Mouse (Mus musculus): ENCODE data around the gene Ctla4. TPM values are rescaled to one million over a fixed set of nuclear protein-coding genes. Genes with fewer than 3 reads are reported as not detected.

The Ctla4 gene
- polyA plus RNA-seq, 1 experiment from 2014 or later = not detected

DNA sequence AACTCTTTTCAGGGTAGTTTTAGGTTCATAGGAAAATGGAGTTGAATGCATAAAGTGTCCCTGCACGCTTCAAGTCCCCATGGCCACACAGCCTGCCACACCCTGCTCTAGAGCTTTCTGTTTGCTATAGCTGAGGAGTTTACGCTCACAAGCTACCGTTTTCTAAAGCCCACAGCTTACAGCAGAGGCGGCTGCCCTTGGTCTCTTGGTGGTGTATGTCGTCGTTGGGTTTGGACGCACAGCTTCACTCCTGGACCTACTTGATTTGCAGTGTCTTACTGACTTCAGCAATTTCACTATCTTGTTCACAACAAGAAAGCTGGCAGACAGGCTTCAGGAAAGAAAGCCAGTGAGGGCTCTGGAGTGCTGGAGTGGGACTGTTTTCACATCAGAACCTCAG is 66.2 kb downstream of the Ctla4 start:
- no peak overlapping the region for H3K27ac ChIP-seq (ENCODE audit: low read depth, low read length)
- H3K4me3 ChIP-seq (ENCODE audit: low read depth, low read length) = no peak overlapping the region
- WGBS = 33% methylated on average over 7 of the region's 7 CpGs
- no peak for ATAC-seq
- no peaks in the 10 kb centered on the region for H3K36me3 ChIP-seq (ENCODE audit: control insufficient read depth, insufficient read depth)
- no peak for TF ChIP-seq CTCF (IDR thresholded peaks at IDR 0.05; ENCODE audit: low read depth)
- H3K27me3 ChIP-seq (replicated peaks; ENCODE audit: control insufficient read depth, insufficient read depth, low read length) = no peaks in the 10 kb centered on the region
- H3K4me1 ChIP-seq (replicated peaks; ENCODE audit: control insufficient read depth, insufficient read depth, low read length) = no peaks in the 10 kb centered on the region
- peak overlapping the region; percentile 51 for H3K4me2 ChIP-seq (replicated peaks; ENCODE audit: low read depth)
- H3K9me3 ChIP-seq (ENCODE audit: control insufficient read depth) = no peaks in the 10 kb centered on the region
- no peak overlapping the region for H3K9ac ChIP-seq (ENCODE audit: low read depth, low read length)

DNA sequence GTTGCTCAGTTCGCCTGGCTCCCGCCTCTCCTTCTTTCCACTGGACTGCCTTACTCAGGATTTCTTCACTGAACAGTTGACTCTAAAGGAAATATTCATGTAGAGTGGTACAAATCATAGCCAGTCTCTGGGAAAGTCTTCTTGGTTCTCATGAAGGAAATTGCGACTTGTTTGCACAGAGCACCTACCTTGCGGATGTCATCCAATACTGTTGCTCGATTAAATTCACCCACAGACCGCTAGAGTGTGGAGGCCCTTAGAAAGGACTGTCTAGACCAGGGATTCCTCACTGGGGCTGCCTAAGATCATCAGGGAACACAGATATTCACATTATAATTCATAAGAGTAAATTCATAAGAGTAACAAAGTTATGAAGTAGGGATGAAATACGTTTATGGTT is 66.9 kb downstream of the Ctla4 start:
- H3K9ac ChIP-seq (ENCODE audit: low read depth, low read length) = no peak overlapping the region
- no peak for ATAC-seq
- H3K4me3 ChIP-seq (ENCODE audit: low read depth, low read length) = no peak overlapping the region
- no peaks in the 10 kb centered on the region for H3K27me3 ChIP-seq (replicated peaks; ENCODE audit: control insufficient read depth, insufficient read depth, low read length)
- no peaks in the 10 kb centered on the region for H3K4me1 ChIP-seq (replicated peaks; ENCODE audit: control insufficient read depth, insufficient read depth, low read length)
- H3K4me2 ChIP-seq (replicated peaks; ENCODE audit: low read depth) = no peak overlapping the region
- H3K27ac ChIP-seq (ENCODE audit: low read depth, low read length) = no peak overlapping the region
- WGBS = 90% methylated on average over 7 of the region's 7 CpGs
- no peak for TF ChIP-seq CTCF (IDR thresholded peaks at IDR 0.05; ENCODE audit: low read depth)
- no peaks in the 10 kb centered on the region for H3K36me3 ChIP-seq (ENCODE audit: control insufficient read depth, insufficient read depth)
- H3K9me3 ChIP-seq (ENCODE audit: control insufficient read depth) = no peaks in the 10 kb centered on the region

DNA sequence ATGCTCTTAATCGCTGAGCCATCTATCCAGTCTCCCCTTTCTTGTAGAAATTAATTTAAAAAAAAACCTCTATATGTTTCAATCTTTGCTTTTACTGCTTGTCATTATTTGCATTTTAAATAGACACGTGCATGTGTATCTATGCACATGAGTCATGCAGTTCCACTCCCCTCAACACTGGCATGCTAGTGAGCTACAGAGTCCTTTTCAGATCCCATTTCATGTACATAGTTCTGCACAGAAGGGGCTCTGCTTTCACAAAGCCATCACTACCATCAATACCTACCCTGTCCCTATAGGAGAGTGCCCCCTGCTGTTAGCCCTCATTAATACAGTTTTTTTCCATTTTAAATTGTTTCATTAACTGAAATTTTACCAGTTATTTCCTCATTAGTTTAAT is 68.0 kb downstream of the Ctla4 start:
- Histone ChIP-seq H3K27ac (ENCODE audit: low read depth, low read length) (no peak overlapping the region), H3K4me3 (ENCODE audit: low read depth, low read length) (no peak overlapping the region), H3K4me2 (replicated peaks; ENCODE audit: low read depth) (no peak overlapping the region), H3K27me3 (replicated peaks; ENCODE audit: control insufficient read depth, insufficient read depth, low read length) (no peaks in the 10 kb centered on the region), H3K36me3 (ENCODE audit: control insufficient read depth, insufficient read depth) (no peaks in the 10 kb centered on the region), H3K9ac (ENCODE audit: low read depth, low read length) (no peak overlapping the region), H3K9me3 (ENCODE audit: control insufficient read depth) (no peaks in the 10 kb centered on the region), H3K4me1 (replicated peaks; ENCODE audit: control insufficient read depth, insufficient read depth, low read length) (no peaks in the 10 kb centered on the region)
- ATAC-seq = no peak
- peak; percentile 80 for TF ChIP-seq CTCF (IDR thresholded peaks at IDR 0.05; ENCODE audit: low read depth)
- 55% methylated on average over 2 of the region's 2 CpGs for WGBS

- Histone ChIP-seq H3K4me2 (replicated peaks; ENCODE audit: low read depth) (no peak overlapping the region), H3K9me3 (ENCODE audit: control insufficient read depth) (no peaks in the 10 kb centered on the region), H3K4me1 (replicated peaks; ENCODE audit: control insufficient read depth, insufficient read depth, low read length) (no peaks in the 10 kb centered on the region), H3K27me3 (replicated peaks; ENCODE audit: control insufficient read depth, insufficient read depth, low read length) (no peaks in the 10 kb centered on the region), H3K36me3 (ENCODE audit: control insufficient read depth, insufficient read depth) (no peaks in the 10 kb centered on the region), H3K9ac (ENCODE audit: low read depth, low read length) (no peak overlapping the region), H3K4me3 (ENCODE audit: low read depth, low read length) (no peak overlapping the region), H3K27ac (ENCODE audit: low read depth, low read length) (no peak overlapping the region)
- ATAC-seq = no peak
- WGBS = 91% methylated on average over 3 of the region's 3 CpGs
- no peak for TF ChIP-seq CTCF (IDR thresholded peaks at IDR 0.05; ENCODE audit: low read depth)
Measured at GRCm38 (mm10) chr1:60955186-60955585, 68.4 kb downstream of the Ctla4 start.

DNA sequence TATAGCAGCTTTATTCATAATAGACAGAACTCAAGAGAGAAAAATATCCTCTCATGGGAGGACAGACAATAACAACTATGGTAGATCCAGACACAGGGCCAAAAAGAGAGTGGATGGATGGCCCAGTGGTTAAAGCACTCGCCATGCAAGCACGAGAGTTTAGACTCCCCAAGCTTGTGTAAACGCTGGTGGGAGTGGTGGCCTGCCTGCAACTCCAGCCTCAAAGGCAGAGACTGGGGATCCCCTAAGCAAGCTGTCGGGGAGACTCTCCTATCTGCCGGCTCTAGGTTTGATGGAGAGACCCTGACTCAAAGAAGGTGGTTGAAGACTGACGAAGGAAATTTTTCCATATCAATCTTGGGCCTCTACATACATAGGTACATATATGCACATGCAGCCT is 69.4 kb downstream of the Ctla4 start:
- Histone ChIP-seq H3K27me3 (replicated peaks; ENCODE audit: control insufficient read depth, insufficient read depth, low read length) (no peaks in the 10 kb centered on the region), H3K4me3 (ENCODE audit: low read depth, low read length) (no peak overlapping the region), H3K4me2 (replicated peaks; ENCODE audit: low read depth) (no peak overlapping the region), H3K36me3 (ENCODE audit: control insufficient read depth, insufficient read depth) (no peaks in the 10 kb centered on the region), H3K9ac (ENCODE audit: low read depth, low read length) (no peak overlapping the region), H3K9me3 (ENCODE audit: control insufficient read depth) (no peaks in the 10 kb centered on the region), H3K27ac (ENCODE audit: low read depth, low read length) (no peak overlapping the region), H3K4me1 (replicated peaks; ENCODE audit: control insufficient read depth, insufficient read depth, low read length) (no peaks in the 10 kb centered on the region)
- TF ChIP-seq CTCF (IDR thresholded peaks at IDR 0.05; ENCODE audit: low read depth) = no peak
- ATAC-seq = no peak
- WGBS = 81% methylated on average over 6 of the region's 6 CpGs

- Histone ChIP-seq H3K4me3 (ENCODE audit: low read depth, low read length) (no peak overlapping the region), H3K4me1 (replicated peaks; ENCODE audit: control insufficient read depth, insufficient read depth, low read length) (no peaks in the 10 kb centered on the region), H3K9me3 (ENCODE audit: control insufficient read depth) (no peaks in the 10 kb centered on the region), H3K9ac (ENCODE audit: low read depth, low read length) (no peak overlapping the region), H3K36me3 (ENCODE audit: control insufficient read depth, insufficient read depth) (no peaks in the 10 kb centered on the region), H3K4me2 (replicated peaks; ENCODE audit: low read depth) (no peak overlapping the region), H3K27ac (ENCODE audit: low read depth, low read length) (no peak overlapping the region), H3K27me3 (replicated peaks; ENCODE audit: control insufficient read depth, insufficient read depth, low read length) (no peaks in the 10 kb centered on the region)
- no peak for ATAC-seq
- TF ChIP-seq CTCF (IDR thresholded peaks at IDR 0.05; ENCODE audit: low read depth) = peak; percentile 36
- 94% methylated on average over 1 of the region's 1 CpGs for WGBS
Measured at GRCm38 (mm10) chr1:60958287-60958686, 71.5 kb downstream of the Ctla4 start.

DNA sequence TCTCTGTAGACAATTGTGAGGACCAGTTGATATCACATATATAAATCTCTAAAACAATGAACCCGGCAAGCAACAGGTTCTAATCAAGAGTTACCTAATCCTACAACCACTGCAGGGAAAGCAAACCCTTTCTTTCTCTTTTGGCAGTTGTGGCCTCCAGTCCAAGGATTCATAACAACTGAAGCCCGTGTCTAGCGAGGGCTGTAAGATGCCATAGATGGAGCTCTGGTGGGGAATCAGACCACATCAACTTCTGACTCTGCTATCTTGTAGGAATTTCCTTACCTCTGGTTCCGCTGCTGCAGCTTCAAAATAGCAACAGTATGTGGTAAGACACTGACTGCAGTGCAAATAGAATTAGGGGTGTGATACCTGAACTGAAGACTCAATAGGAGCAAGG is 72.4 kb downstream of the Ctla4 start:
- Histone ChIP-seq H3K4me1 (replicated peaks; ENCODE audit: control insufficient read depth, insufficient read depth, low read length) (no peaks in the 10 kb centered on the region), H3K4me2 (replicated peaks; ENCODE audit: low read depth) (no peak overlapping the region), H3K27me3 (replicated peaks; ENCODE audit: control insufficient read depth, insufficient read depth, low read length) (no peaks in the 10 kb centered on the region), H3K4me3 (ENCODE audit: low read depth, low read length) (no peak overlapping the region), H3K9ac (ENCODE audit: low read depth, low read length) (no peak overlapping the region), H3K27ac (ENCODE audit: low read depth, low read length) (no peak overlapping the region), H3K9me3 (ENCODE audit: control insufficient read depth) (no peaks in the 10 kb centered on the region), H3K36me3 (ENCODE audit: control insufficient read depth, insufficient read depth) (no peaks in the 10 kb centered on the region)
- no peak for TF ChIP-seq CTCF (IDR thresholded peaks at IDR 0.05; ENCODE audit: low read depth)
- no peak for ATAC-seq
- 78% methylated on average over 4 of the region's 4 CpGs for WGBS

Measured in intestine, postnatal 0 days (tissue).